Mouse (Mus musculus) heart, embryonic 14.5 days (tissue): ENCODE data around the gene Nckap1. TPM values are rescaled to one million over a fixed set of nuclear protein-coding genes. Genes with fewer than 3 reads are reported as not detected.

Experiments
- ATAC-seq: fragments of 200-750 bp; cut with Nextera tagmentation; 2 replicates; pipeline ENCODE4 v1.8.0; 2017; ENCODE audit warnings: low read depth, moderate TSS enrichment; ENCODE audit not compliant: insufficient number of reproducible peaks, insufficient read depth, low FRiP score
- H3K27ac ChIP-seq, 2 experiments: fragments of 200-500 bp in 1 of 2; fragments of 300-500 bp in 1 of 2; sonication (generic) in 1 of 2; replicated peaks in 1 of 2; 2 replicates each; pipeline ENCODE4 v1.5.1; 2012 to 2014; ENCODE audit warnings: low read depth in 2 of 2, low read length in 2 of 2, control low read depth in 1 of 2, mild to moderate bottlenecking in 1 of 2, mixed read lengths in 1 of 2; ENCODE audit not compliant: control insufficient read depth in 1 of 2, insufficient read depth in 1 of 2
- H3K27me3 ChIP-seq: fragments of 300-500 bp; sonication (generic); 2 replicates; pipeline ENCODE4 v1.6.1; 2014; ENCODE audit warnings: mild to moderate bottlenecking, low read length, control low read depth; ENCODE audit not compliant: control insufficient read depth, insufficient read depth
- H3K36me3 ChIP-seq: fragments of 300-500 bp; sonication (generic); 2 replicates; pipeline ENCODE4 v1.6.1; 2014; ENCODE audit warnings: mild to moderate bottlenecking, control low read depth, low read length, mixed read lengths; ENCODE audit not compliant: control insufficient read depth, insufficient read depth
- H3K4me1 ChIP-seq, 2 experiments: fragments of 200-500 bp in 1 of 2; fragments of 300-500 bp in 1 of 2; sonication (generic) in 1 of 2; 2 replicates each; pipeline ENCODE4 v1.6.1; 2012 to 2014; ENCODE audit warnings: low read length in 2 of 2, control low read depth in 1 of 2, mixed read lengths in 1 of 2; ENCODE audit not compliant: control insufficient read depth in 2 of 2, insufficient read depth in 2 of 2
- H3K4me2 ChIP-seq: fragments of 300-500 bp; sonication (generic); 2 replicates; pipeline ENCODE4 v1.6.1; 2014; ENCODE audit warnings: mild to moderate bottlenecking, low read length
- H3K4me3 ChIP-seq, 2 experiments: fragments of 200-500 bp in 1 of 2; fragments of 300-500 bp in 1 of 2; sonication (generic) in 1 of 2; 2 replicates each; pipeline ENCODE4 v1.5.1; 2012 to 2014; ENCODE audit warnings: low read length in 2 of 2, mild to moderate bottlenecking in 2 of 2, control low read depth in 1 of 2, low read depth in 1 of 2, moderate library complexity in 1 of 2; ENCODE audit not compliant: control insufficient read depth in 1 of 2, insufficient read depth in 1 of 2
- H3K9ac ChIP-seq: fragments of 300-500 bp; sonication (generic); 2 replicates; pipeline ENCODE4 v1.6.1; 2014; ENCODE audit warnings: mild to moderate bottlenecking, low read length
- H3K9me3 ChIP-seq: fragments of 300-500 bp; sonication (generic); 2 replicates; pipeline ENCODE4 v1.6.1; 2016; ENCODE audit warnings: low read length, control low read depth; ENCODE audit not compliant: control insufficient read depth
- WGBS: fragments of 180-500 bp; shearing (Covaris S2); extraction: QIAGEN DNeasy Blood & Tissue Kit; methylation state at CpG from one replicate; pipeline ENCODE4 v1.1.7; 2014; 5-methylcytosine and 5-hydroxymethylcytosine counted together
- polyA plus RNA-seq: library from polyadenylated mRNA; unstranded; fragments of >200 nt; fragmentation: Nextera tagmentation; extraction: Ambion mirVana; gene quantifications from 2 replicates; pipeline ENCODE4 v1.2.1, GENCODE M21; 2014

Gene Nckap1
- polyA plus RNA-seq, 1 experiment from 2014 or later, result 54.2 TPM

DNA sequence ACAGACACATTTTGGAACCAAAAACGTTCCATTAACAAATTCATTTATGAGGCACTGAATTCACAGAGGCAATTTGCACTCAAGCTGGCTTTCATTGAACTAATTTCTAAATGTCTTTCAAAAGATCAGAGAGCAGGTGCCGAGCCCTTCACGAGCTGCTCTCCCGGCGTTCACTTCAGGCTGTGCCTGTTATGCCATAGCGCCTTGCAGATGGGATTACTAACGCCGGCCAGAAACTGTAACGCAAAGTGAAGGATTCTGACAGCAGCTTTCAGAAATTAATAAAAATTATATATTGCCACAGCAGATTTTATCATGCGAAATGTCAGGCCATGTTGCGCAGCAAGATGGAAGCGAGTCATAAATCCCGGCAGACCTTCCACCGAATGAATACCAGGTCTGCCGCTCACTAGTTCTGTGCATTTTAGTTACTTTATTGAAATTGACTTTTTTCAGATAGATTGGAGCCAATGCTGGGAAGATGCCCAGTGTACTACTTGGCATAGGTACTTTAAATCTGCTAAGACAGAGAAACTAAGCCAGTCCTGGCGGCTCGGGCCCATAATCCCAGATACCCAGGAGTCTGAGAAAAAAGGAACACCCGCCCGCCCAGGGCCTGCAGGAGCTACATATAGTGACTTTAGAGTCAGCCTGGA lies 22.7 kb upstream of the Nckap1 start:
- Histone ChIP-seq H3K9ac (no peak overlapping the region), H3K27ac (no peak overlapping the region), H3K4me2 (no peak overlapping the region), H3K4me3 (no peak overlapping the region), H3K36me3 (no peaks in the 10 kb centered on the region), H3K4me1 (no peaks in the 10 kb centered on the region), H3K27me3 (no peaks in the 10 kb centered on the region), H3K9me3 (no peaks in the 10 kb centered on the region)
- WGBS, result 86% methylated on average over 19 of the region's 19 CpGs
- no peak for ATAC-seq

DNA sequence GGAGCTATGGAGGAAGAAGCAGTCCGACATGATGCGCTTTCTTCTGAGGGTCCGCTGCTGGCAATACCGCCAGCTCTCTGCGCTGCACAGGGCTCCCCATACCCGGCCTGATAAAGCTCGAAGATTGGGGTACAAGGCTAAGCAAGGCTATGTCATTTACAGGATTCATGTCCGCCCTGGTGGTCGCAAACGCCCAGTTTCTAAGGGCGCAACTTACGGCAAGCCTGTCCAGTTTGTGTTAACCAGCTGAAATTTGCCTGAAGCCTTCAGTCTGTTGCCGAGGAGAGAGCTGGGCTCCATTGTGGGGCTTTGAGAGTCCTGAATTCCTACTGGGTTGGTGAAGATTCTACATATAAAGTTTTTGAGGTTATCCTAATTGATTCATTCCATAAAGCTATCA lies 21.6 kb upstream of the Nckap1 start:
- no peak overlapping the region for H3K9ac ChIP-seq
- no peak for ATAC-seq
- no peaks in the 10 kb centered on the region for H3K36me3 ChIP-seq

DNA sequence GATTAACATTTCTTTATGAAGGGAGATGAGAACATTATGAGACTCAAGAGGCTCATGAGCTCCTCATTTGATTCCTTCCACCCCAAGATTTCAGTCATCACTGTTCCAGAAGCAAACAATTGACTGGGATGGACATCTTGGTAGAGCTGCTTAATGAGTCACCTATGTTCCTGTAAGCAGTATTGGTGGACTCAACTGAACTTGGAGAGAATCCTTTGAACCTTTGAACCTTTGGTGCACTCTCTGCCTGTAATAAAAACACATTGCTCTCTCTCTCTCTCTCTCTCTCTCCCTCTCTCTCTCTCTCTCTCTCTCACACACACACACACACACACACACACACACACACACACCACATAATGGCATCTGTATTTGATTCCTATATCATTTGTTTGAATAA lies 19.4 kb upstream of the Nckap1 start:
- Histone ChIP-seq H3K27me3 (no peaks in the 10 kb centered on the region), H3K27ac (no peak overlapping the region), H3K4me1 (no peaks in the 10 kb centered on the region), H3K36me3 (no peaks in the 10 kb centered on the region), H3K9me3 (no peaks in the 10 kb centered on the region), H3K4me3 (no peak overlapping the region), H3K4me2 (no peak overlapping the region), H3K9ac (no peak overlapping the region)
- no peak for ATAC-seq

More for the DNA sequence above, 21.6 kb upstream of the Nckap1 start:
- Histone ChIP-seq H3K4me3 (no peak overlapping the region), H3K4me1 (no peaks in the 10 kb centered on the region), H3K27ac (no peak overlapping the region), H3K27me3 (no peaks in the 10 kb centered on the region), H3K9me3 (no peaks in the 10 kb centered on the region), H3K4me2 (no peak overlapping the region)
- 85% methylated on average over 13 of the region's 13 CpGs for WGBS

DNA sequence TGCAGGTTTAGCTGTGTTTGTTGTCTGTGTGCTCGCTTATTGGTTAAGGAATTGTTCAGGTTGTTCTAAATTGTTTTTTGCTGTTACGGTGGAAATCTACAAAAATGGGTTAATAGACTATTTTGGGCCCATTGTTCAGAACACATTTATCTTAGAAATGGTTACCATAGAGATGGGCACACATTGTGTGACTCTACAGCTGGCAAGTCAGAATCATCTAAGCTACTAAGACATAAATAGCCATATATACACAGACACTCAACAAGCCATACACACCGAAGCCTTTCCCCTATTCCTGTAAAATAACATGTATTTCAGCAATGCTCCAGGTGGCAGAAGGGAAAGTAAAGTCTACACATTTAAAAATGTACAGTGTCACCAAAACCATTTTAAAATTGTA lies 18.7 kb upstream of the Nckap1 start:
- Histone ChIP-seq H3K9ac (no peak overlapping the region), H3K9me3 (no peaks in the 10 kb centered on the region), H3K4me2 (no peak overlapping the region), H3K4me1 (no peaks in the 10 kb centered on the region), H3K4me3 (no peak overlapping the region), H3K27ac (no peak overlapping the region), H3K36me3 (no peaks in the 10 kb centered on the region), H3K27me3 (no peaks in the 10 kb centered on the region)
- no peak for ATAC-seq
- 81% methylated on average over 3 of the region's 3 CpGs for WGBS

DNA sequence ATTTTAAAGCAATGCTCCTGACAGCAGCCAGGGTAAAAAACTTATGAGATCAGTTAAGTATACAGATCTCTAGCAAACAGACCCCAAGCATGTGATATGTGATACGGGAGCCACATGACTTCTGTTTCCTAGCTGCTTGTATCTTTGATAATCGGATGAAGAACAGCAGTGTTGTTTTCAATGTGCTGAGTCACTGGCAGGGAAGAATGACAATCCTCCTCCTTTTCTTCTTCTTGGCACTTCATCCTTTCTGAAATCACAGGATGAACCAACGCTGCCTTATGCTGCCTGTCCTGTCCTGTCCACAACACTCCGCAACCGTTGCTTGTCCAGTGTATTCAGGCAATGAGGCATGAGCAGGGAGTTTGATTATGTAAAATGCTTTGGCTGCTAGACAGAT lies 15.8 kb upstream of the Nckap1 start:
- Histone ChIP-seq H3K4me1 (no peaks in the 10 kb centered on the region), H3K27me3 (no peaks in the 10 kb centered on the region), H3K4me2 (no peak overlapping the region), H3K9me3 (no peaks in the 10 kb centered on the region), H3K4me3 (no peak overlapping the region), H3K27ac (no peak overlapping the region), H3K36me3 (no peaks in the 10 kb centered on the region), H3K9ac (no peak overlapping the region)
- 68% methylated on average over 5 of the region's 5 CpGs for WGBS
- ATAC-seq, result no peak

DNA sequence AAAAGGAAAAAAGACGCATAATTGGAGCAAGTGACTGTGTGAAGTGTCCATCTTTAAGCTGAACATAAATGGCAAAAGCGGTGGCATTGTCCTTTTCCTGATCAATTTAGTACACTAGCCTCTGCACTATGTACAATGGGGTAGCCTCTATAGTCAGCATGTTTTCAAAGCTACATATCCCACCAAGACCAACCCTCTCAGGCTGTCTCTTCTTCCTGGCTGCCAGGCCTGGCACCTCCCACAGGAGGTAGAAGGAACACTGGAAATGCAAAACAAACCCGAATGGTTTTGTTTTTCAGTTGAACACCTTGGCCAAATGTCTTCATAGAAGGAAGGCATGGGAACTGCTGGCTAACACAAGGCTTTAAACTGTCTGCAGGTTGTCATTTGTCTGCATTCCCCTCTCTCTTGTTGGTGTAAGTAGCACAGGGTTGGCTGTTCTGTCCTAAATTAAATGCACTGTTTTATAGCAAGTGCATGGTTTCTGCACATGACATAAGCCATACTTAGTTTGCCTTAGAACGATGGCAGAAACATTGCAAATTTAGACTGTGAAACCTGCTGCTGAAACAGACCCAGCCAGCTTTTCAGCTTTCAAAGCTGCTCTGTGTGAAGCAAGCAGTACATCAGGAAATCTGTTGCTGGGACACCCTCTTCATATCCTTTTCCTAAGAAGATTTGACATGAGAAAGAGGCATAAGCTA lies 13.2 kb upstream of the Nckap1 start:
- 65% methylated on average over 4 of the region's 4 CpGs for WGBS
- H3K4me2 ChIP-seq, result no peak overlapping the region
- no peaks in the 10 kb centered on the region for H3K9me3 ChIP-seq
- H3K27ac ChIP-seq, result no peak overlapping the region
- ATAC-seq, result no peak
- no peaks in the 10 kb centered on the region for H3K27me3 ChIP-seq
- no peaks in the 10 kb centered on the region for H3K36me3 ChIP-seq
- no peak overlapping the region for H3K9ac ChIP-seq
- H3K4me3 ChIP-seq, result no peak overlapping the region
- H3K4me1 ChIP-seq, result no peaks in the 10 kb centered on the region

DNA sequence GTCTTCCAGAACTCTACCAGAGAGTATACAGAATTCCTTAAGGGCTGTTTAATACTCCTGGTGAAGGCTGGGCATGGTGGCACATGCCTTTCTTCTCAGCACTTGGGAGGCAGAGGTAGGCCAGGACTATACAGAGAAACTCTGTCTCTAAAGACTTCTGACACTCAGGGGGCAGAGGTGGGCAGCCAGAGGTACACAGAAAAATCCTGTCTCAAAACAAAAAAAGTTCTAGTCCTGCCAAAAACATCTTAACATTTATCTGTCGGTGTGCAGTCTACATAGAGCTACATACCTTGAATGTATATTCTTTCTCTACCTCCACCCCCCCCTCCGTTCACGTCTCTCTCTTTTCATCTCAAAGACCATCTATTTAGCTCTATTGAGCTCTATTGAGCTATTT lies 1.2 kb upstream of the Nckap1 start:
- WGBS, result 90% methylated on average over 3 of the region's 3 CpGs
- no peak overlapping the region for H3K4me2 ChIP-seq
- H3K36me3 ChIP-seq, result no peaks in the 10 kb centered on the region
- H3K27ac ChIP-seq, result no peak overlapping the region
- H3K4me1 ChIP-seq, result peaks cover 0 to 16% of the 10 kb centered on the region in 2 experiments; a peak in 3 of 4 replicates
- H3K9me3 ChIP-seq, result no peaks in the 10 kb centered on the region
- no peak overlapping the region for H3K4me3 ChIP-seq
- no peaks in the 10 kb centered on the region for H3K27me3 ChIP-seq
- no peak for ATAC-seq
- H3K9ac ChIP-seq, result no peak overlapping the region
